Mouse (Mus musculus) A20 (cell line): ENCODE data around the gene Olfr859.
"Not testable (repeated sequence)": the region's sequence is repeated elsewhere in the genome, so short reads cannot be mapped to it uniquely, and the experiment has no call there.

Source experiments
- DNase-seq: peaks from one replicate; pipeline ENCODE4 v3.0.0-alpha.2; 2011; ENCODE audit warnings: low read depth, low spot score

Gene Olfr859

DNA sequence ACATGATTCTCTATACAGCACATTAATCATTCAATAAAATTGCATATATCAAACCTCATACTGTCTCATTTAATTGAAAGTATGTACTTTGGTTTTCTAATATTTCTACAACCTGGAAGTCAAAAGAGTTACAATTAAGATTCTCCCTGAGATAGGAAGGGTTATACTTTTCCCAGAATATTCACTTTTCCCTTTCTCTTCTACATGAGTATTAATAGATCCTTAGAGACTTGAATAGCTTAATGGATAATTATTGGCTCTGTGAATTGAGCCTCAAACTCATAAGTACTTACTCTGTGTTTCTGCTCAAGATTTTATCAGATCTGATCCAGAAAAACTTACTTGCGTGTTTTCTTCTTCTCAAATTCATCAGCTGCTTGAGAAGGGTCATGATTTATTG is at the start of gene Olfr859:
Gene Olfr859, plus strand, starts transcription at position 301 of the 400 bp plus-strand sequence.
- DNase-seq: not testable (repeated sequence)

DNA sequence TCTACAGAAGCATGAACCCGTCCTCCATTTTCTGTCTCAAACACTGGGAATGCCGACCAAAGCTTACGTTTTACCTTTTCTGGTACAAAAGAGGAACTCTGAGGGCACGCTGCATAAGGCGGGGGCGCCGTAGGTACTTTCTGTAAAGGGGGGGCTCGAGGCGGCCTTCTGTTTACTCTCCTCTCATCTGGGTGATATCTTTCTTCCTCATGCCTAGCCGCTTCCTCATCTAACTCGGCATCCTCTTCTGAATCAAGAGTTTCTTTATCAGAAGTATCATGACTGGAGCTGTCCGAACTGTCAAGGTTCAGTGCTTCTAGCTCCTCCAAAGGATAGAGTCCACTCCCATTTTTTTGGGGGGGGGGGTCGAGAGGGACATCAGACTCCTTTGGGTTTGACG is 35.6 kb upstream of the Olfr859 start:
- no peak for DNase-seq

GRCm38 (mm10) chr9:19769701-19770100 is 35.0 kb upstream of the Olfr859 start:
- no peak for DNase-seq

- DNase-seq: no peak
Measured at GRCm38 (mm10) chr9:19779983-19780382, 24.7 kb upstream of the Olfr859 start, which contains the start of gene Olfr58. Olfr58 (plus strand) TSS chr9:19780283.

DNA sequence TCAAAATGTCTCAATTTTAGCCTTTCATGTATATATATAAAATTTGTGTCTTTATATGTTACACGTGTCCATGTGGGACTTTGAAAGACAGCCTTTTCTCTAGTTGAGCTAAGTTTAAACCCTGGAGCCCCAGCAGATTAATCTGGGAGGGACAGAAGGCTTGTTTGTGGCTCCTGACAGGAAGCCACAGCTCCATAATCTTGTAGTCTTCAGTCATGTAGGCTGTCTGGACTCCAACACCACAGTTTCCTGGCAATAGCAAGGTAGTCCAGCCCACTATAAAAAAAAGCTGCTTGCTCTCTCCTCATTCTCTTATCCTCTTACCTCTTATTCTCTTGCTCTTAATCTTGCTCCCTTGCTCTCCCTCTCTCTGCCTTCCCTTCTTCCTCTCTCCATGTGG is 1.7 kb upstream of the Olfr859 start:
- DNase-seq: no peak

DNA sequence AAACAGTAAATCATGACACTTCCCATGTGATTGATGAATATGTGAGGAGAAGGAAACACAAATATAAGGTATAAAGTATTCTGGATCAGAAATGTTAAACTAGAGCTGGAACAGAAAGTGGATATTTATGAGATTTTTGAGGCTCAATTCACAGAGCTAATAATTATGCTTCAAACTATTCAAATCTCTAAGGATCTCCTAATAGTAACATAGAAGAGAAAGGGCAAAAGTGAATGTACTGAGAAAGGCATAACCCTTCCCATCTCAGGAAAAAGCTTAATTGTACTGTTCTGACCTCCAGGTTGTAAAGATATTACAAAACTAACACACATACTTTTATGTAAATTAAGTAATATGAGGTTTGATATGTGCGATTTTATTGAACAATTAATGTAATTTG is 44.9 kb downstream of the Olfr859 start, which contains the start of gene Olfr860:
Gene Olfr860, minus strand, starts transcription at position 101 of the 400 bp plus-strand sequence.
- DNase-seq: no peak
